Mouse (Mus musculus) embryonic facial prominence, embryonic 12.5 days (tissue): ENCODE results near the gene Lsm7. TPM values are rescaled to one million over a fixed set of nuclear protein-coding genes. Genes with fewer than 3 reads are reported as not detected.
"Not testable (repeated sequence)": the region's sequence is repeated elsewhere in the genome, so short reads cannot be mapped to it uniquely, and the experiment has no call there.

ENCODE experiments used
- ATAC-seq: fragments of 200-750 bp; cut with Nextera tagmentation; 2 replicates; pipeline ENCODE4 v1.8.0; 2017; ENCODE audit not compliant: insufficient number of reproducible peaks, insufficient read depth, low FRiP score, low TSS enrichment
- H3K27ac ChIP-seq: fragments of 300-500 bp; sonication (generic); 2 replicates; pipeline ENCODE4 v1.5.1; 2016; ENCODE audit warnings: mild to moderate bottlenecking
- H3K27me3 ChIP-seq: fragments of 300-500 bp; sonication (generic); 2 replicates; pipeline ENCODE4 v1.6.1; 2016; ENCODE audit warnings: mild to moderate bottlenecking, moderate library complexity
- H3K36me3 ChIP-seq: fragments of 300-500 bp; sonication (generic); 2 replicates; pipeline ENCODE4 v1.6.1; 2016; ENCODE audit warnings: mild to moderate bottlenecking
- H3K4me1 ChIP-seq: fragments of 300-500 bp; sonication (generic); 2 replicates; pipeline ENCODE4 v1.6.1; 2016
- H3K4me2 ChIP-seq: fragments of 300-500 bp; sonication (generic); replicated peaks from 2 replicates; pipeline ENCODE4 v1.6.1; 2016; ENCODE audit warnings: mild to moderate bottlenecking, moderate library complexity
- H3K4me3 ChIP-seq: fragments of 300-500 bp; sonication (generic); 2 replicates; pipeline ENCODE4 v1.5.1; 2016; ENCODE audit warnings: mild to moderate bottlenecking
- H3K9ac ChIP-seq: fragments of 300-500 bp; sonication (generic); 2 replicates; pipeline ENCODE4 v1.6.1; 2016; ENCODE audit warnings: mild to moderate bottlenecking, moderate library complexity
- H3K9me3 ChIP-seq: fragments of 300-500 bp; sonication (generic); 2 replicates; pipeline ENCODE4 v1.6.1; 2016; ENCODE audit warnings: mild to moderate bottlenecking, moderate library complexity
- WGBS: fragments of 180-500 bp; shearing (Covaris S2); methylation state at CpG from one replicate; pipeline ENCODE4 v1.1.7; 2016; 5-methylcytosine and 5-hydroxymethylcytosine counted together
- polyA plus RNA-seq: library from polyadenylated mRNA; unstranded; fragments of >200 nt; fragmentation: Nextera tagmentation; extraction: Ambion mirVana; gene quantifications from 2 replicates; pipeline ENCODE4 v1.2.1, GENCODE M21; 2016

Lsm7 gene
- polyA plus RNA-seq, 1 experiment from 2014 or later = 314 TPM

DNA sequence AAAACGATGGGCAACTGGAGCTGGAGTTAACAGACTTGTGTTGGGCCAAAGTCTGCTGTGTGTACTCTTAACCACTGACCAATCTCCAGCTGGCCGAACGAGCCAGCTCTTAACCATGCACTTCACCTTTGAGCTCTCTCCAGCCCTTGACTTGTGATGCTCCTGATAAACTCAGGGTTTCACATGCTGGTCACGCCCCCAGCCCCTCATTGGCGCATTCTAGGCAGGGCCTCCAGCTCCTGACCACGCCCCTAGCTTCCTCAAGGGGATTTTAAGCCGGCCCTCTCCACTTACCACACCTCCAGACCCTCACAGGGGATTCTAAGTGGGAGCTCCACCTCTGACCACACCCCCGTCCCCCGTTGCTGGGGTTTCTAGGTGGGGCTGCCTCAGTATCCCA is 23.9 kb downstream of the Lsm7 start:
- no peak for ATAC-seq
- no peak overlapping the region for H3K4me2 ChIP-seq
- H3K27me3 ChIP-seq = peaks cover 31% of the 10 kb centered on the region
- WGBS = 2% methylated on average over 9 of the region's 9 CpGs
- peaks cover 20% of the 10 kb centered on the region for H3K36me3 ChIP-seq
- no peak overlapping the region for H3K4me3 ChIP-seq
- no peak overlapping the region for H3K27ac ChIP-seq
- H3K9me3 ChIP-seq = peaks cover 9% of the 10 kb centered on the region; the same call in 1 of the 2 replicates
- no peak overlapping the region for H3K9ac ChIP-seq
- peaks cover 29% of the 10 kb centered on the region for H3K4me1 ChIP-seq

DNA sequence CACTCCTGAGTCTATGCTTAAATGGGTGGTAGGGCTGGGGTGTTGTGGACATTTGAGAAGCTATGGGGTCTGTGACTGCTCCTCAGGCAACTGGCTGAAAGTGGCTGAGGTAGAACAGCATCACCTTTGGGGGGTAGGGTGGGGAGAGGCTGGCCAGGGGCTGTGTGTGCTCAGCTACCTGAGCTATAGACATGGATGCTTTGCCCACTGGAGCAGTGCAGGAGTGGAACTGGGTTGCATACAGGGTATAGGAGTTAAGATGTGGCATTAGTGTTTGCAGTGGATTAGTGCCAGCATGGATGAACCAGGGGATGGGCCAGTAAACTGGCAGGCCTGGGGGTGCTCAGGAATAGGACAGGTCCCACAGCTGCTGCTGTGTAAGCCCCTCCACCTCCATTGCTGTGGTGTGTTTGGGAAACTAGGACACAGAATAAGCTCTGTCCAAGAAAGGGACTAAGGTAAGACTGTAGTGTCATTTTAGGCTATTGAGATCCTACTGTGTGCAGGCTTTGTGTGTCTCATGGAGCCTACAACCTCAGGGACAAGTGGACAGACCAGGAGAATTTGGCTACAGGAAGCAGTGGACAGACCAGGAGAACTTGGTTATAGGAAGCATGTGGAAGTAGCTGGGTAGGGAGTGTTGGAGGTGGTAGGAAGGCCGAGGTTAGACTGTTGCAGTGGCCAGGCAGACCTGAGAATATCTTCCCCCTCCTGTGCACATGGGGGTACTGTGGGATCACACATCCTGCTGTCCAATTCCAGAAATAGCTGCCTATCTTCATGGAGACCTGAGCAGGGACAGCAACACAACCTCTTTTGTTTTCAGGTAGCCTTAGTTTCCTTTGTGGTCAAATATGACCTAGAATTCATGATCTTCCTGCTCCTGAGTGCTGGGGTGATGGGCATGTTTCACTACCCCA is 25.4 kb downstream of the Lsm7 start:
- peaks cover 16% of the 10 kb centered on the region for H3K27me3 ChIP-seq
- peaks cover 29% of the 10 kb centered on the region for H3K4me1 ChIP-seq
- no peak overlapping the region for H3K4me2 ChIP-seq
- H3K4me3 ChIP-seq = no peak overlapping the region
- no peak overlapping the region for H3K9ac ChIP-seq
- 59% methylated on average over 1 of the region's 1 CpGs for WGBS
- no peak for ATAC-seq
- peaks cover 4% of the 10 kb centered on the region; the same call in 1 of the 2 replicates for H3K9me3 ChIP-seq
- H3K36me3 ChIP-seq = peaks cover 20% of the 10 kb centered on the region
- no peak overlapping the region for H3K27ac ChIP-seq

GRCm38 (mm10) chr10:80828587-80828986 is 26.4 kb downstream of the Lsm7 start:
- Histone ChIP-seq H3K4me3 (peak overlapping the region; percentile 81), H3K36me3 (peaks cover 20% of the 10 kb centered on the region), H3K4me2 (peak overlapping the region; percentile 92), H3K4me1 (peaks cover 29% of the 10 kb centered on the region)
- ATAC-seq, H3K27me3 ChIP-seq, H3K9me3 ChIP-seq, H3K9ac ChIP-seq, H3K27ac ChIP-seq: not testable (repeated sequence)
- 91% methylated on average over 9 of the region's 9 CpGs for WGBS

GRCm38 (mm10) chr10:80827870-80828420 is 27.1 kb downstream of the Lsm7 start:
- Histone ChIP-seq H3K9ac (peak overlapping the region; percentile 94), H3K4me2 (peak overlapping the region; percentile 92), H3K27ac (no peak overlapping the region), H3K4me1 (peaks cover 29% of the 10 kb centered on the region), H3K36me3 (peaks cover 20% of the 10 kb centered on the region), H3K4me3 (peak overlapping the region; percentile 81), H3K9me3 (no peaks in the 10 kb centered on the region), H3K27me3 (no peaks in the 10 kb centered on the region)
- 72% methylated on average over 10 of the region's 10 CpGs for WGBS
- no peak for ATAC-seq

DNA sequence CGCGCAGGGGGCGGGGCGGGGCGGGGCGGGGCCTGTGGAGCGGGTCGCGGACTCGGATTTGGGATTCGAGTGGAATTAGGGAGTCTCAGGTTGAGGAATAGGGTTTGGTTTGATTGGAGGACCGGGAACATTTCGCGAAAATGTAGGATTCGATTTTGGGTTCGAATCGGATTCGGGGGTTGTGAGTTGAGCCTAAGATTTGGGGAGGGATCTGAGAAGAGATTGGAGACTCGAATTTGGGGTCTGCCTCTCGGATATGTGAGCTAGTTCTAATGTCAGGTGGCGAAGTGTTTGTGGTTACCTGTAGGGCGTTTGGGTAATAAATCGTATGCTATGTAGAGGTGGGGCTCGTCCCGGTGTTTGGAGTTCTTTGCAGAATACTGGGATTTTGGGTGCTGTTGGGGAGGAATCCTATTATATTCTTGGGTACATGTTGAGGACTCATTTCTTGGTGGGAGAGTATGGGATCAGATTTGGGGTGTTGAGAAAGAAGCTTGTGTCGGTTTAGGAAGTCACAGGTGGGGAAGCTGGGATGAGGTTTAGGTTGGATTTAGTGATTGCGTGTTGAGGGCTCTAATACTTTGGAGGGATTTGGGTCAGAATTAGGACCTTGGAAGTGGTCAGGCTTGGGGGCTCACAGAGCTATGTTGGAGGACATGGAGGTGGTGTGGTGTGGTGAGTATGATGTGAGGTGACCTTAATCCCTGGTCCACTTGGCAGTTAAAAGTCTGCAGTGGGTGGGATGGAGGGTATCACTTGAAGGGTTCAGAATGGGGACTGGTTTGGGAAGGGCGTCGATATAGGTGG is 27.7 kb downstream of the Lsm7 start:
- Histone ChIP-seq H3K4me3 (peak overlapping the region; percentile 81), H3K36me3 (peaks cover 20% of the 10 kb centered on the region), H3K27me3 (no peaks in the 10 kb centered on the region), H3K9ac (peak overlapping the region; percentile 94), H3K4me2 (peak overlapping the region; percentile 92), H3K4me1 (peaks cover 29% of the 10 kb centered on the region), H3K9me3 (no peaks in the 10 kb centered on the region), H3K27ac (peak overlapping the region; percentile 92)
- 6% methylated on average over 29 of the region's 29 CpGs for WGBS
- ATAC-seq = no peak

DNA sequence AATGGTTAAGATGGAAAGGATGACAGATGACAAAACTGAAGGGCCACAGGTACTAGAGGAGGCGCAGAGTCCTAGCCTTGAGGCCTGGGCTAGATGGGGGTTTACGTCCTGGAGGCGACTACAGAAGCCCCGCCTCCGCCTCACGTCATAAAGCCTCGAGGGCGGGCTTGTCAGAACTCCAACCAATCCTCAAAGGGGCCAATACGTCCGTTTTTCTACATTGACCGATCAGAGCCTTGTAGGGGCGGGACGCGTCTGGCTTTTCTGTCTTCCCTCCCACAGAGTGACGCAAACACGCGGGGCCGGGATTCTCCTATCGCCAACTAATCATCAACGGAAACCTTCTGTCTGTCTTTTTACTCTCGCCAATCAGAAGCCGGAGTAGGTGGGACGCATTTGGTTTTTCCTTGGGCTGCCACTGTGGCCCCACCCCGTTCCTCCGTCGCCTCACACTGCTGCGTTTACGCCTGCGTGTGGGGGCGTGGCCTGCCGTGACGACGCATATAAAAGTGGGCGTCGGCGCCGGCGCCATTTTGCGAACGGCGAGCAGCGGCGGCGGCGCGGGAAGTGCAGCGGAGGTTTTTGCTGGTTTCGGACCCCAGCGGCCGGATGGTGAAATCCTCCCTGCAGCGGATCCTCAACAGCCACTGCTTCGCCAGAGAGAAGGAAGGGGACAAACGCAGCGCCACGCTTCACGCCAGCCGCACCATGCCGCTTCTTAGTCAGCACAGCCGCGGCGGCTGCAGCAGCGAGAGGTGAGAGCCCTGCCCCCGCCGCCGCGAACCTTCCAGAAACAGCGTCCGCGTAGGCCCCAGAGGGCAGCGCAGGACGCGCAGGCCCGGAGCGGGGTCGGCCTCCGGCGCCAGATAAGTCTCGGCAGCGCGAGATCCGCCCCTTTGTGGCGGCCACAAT is 28.6 kb downstream of the Lsm7 start, which contains the start of gene Oaz1:
Gene Oaz1, plus strand, starts transcription at position 506 of the 912 bp plus-strand sequence.
- Histone ChIP-seq H3K4me2 (peak within 1 kb of the TSS; percentile 92), H3K36me3 (peaks cover 20% of the 10 kb centered on the region), H3K4me1 (peaks cover 29% of the 10 kb centered on the region), H3K27ac (peak within 1 kb of the TSS; percentile 92), H3K4me3 (peak within 1 kb of the TSS; percentile 81), H3K9me3 (no peaks in the 10 kb centered on the region), H3K9ac (peak within 1 kb of the TSS; percentile 94), H3K27me3 (no peaks in the 10 kb centered on the region)
- ATAC-seq = peak; percentile 97
- under 1% methylated on average over 82 of the region's 82 CpGs for WGBS

DNA sequence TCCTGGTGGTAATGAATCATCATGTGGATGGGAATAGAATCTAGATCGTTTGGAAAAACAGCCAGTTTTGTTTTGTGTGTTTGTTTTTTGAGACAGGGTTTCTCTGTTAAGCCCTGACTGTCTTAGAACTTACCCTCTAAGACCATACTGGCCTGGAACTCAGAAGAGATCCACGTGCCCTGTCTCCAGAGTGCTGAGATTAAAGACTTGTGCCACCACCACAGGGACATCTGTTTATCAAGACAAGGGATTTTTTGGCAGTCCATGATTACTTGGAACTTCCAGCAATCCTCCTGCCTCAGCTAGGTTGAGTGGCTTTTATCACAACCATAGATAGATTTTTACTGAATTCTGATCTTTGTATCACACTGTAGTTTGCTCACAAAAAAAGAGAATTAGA is 30.2 kb downstream of the Lsm7 start:
- Histone ChIP-seq H3K9me3 (no peaks in the 10 kb centered on the region), H3K27me3 (no peaks in the 10 kb centered on the region), H3K4me2 (no peak overlapping the region), H3K27ac (0 out of 2 replicates have a peak overlapping the region, but pooled peaks have one; percentile 6), H3K9ac (no peak overlapping the region), H3K36me3 (peaks cover 13% of the 10 kb centered on the region), H3K4me3 (no peak overlapping the region), H3K4me1 (peaks cover 15% of the 10 kb centered on the region)
- no peak for ATAC-seq
- 71% methylated on average over 2 of the region's 2 CpGs for WGBS

- no peak overlapping the region for H3K4me3 ChIP-seq
- no peaks in the 10 kb centered on the region for H3K27me3 ChIP-seq
- peaks cover 5% of the 10 kb centered on the region for H3K36me3 ChIP-seq
- WGBS = 54% methylated on average over 8 of the region's 8 CpGs
- no peaks in the 10 kb centered on the region for H3K9me3 ChIP-seq
- H3K27ac ChIP-seq = 0 out of 2 replicates have a peak overlapping the region, but pooled peaks have one; percentile 6
- H3K9ac ChIP-seq = no peak overlapping the region
- H3K4me1 ChIP-seq = peaks cover 9% of the 10 kb centered on the region
- no peak overlapping the region for H3K4me2 ChIP-seq
- ATAC-seq = no peak
Observed at GRCm38 (mm10) chr10:80823847-80824643, 31.0 kb downstream of the Lsm7 start.

DNA sequence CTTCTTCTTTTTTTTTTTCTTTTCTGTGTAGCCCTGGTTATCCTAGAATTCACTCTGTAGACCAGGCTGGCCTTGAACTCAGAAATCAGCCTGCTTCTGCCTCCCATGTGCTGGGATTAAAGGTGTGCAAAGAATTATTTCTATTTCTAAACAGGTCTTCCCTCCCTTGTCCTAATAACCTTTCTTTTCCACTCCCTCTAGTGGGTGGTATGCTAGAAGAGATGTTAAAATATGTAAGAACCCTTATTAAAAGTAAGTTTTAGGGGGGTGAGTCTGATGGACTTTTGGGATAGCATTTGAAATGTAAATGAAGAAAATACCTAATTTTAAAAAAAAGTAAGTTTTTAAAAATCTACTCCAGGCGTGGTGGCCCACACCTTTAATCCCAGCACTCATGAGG is 31.7 kb downstream of the Lsm7 start:
- no peaks in the 10 kb centered on the region for H3K9me3 ChIP-seq
- H3K4me1 ChIP-seq = peaks cover 9% of the 10 kb centered on the region
- no peaks in the 10 kb centered on the region for H3K27me3 ChIP-seq
- 85% methylated on average over 1 of the region's 1 CpGs for WGBS
- H3K4me3 ChIP-seq = no peak overlapping the region
- H3K27ac ChIP-seq = no peak overlapping the region
- no peak overlapping the region for H3K9ac ChIP-seq
- H3K4me2 ChIP-seq = no peak overlapping the region
- peaks cover 5% of the 10 kb centered on the region; the same call in 1 of the 2 replicates for H3K36me3 ChIP-seq
- ATAC-seq = no peak

DNA sequence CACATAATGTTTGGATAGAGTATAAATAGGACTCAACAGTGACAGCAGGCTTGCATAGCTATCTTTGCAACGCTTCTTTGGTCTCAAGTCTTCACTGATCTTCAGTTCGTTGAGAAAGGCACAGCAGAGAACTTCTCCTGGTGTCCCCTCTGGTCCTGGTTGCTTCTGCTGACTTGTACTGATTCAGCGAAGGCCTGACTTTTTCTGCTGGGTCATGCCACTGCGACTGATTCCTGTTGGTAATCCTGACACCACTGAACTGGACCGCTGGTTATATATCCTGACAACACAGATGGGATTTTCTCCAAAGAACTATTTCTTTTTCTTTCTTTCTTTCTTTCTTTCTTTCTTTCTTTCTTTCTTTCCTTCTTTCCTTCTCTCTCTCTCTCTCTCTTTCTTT is 32.5 kb downstream of the Lsm7 start:
- 91% methylated on average over 5 of the region's 5 CpGs for WGBS
- H3K9me3 ChIP-seq = no peaks in the 10 kb centered on the region
- H3K9ac ChIP-seq = no peak overlapping the region
- no peak overlapping the region for H3K4me2 ChIP-seq
- no peaks in the 10 kb centered on the region for H3K27me3 ChIP-seq
- peaks cover under 1% of the 10 kb centered on the region for H3K4me1 ChIP-seq
- ATAC-seq = no peak
- no peak overlapping the region for H3K4me3 ChIP-seq
- H3K27ac ChIP-seq = no peak overlapping the region
- no peaks in the 10 kb centered on the region for H3K36me3 ChIP-seq
